ENCODE assay signal across 8 mouse cellular contexts in the genomic region with DNA sequence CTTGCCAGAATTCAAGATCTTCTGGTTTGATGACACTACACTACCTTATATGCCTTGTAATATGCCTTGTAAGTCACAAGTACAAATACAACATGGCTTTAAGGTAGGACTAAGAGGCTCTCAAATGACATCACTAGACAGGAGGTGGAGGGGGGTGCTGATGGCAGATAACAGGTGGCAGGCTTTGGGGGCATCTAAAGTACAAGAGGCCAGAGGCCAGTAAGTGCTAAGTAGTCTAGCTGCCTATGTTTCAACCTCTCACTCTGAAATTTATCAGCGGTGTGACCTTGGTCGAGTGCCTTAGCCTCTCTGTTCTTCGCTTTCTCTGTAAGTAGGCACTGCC. TPM values are rescaled to one million over a fixed set of nuclear protein-coding genes. Genes with fewer than 3 reads are reported as not detected.
DNase-seq lines count a peak whose midpoint lies in the region; ATAC-seq and TF ChIP-seq lines count a peak whose summit lies in the region.

No protein-coding gene starts in this region.

- peaks cover 55% of the 10 kb centered on the region for H3K79me2 ChIP-seq in macrophage (ENCODE audit: inconsistent target)

- DNase-seq in heart, postnatal 14 days, result no peak
- DNase-seq in G1E (ENCODE audit: low spot score), result no peak
- no peak for DNase-seq in urinary bladder, postnatal 25 days (ENCODE audit: low spot score)
- no peak for DNase-seq in adrenal gland, adult (ENCODE audit: inconsistent age in 2 of 2, low spot score in 1 of 2)
- DNase-seq in frontal cortex, postnatal 25 days (ENCODE audit: low spot score in 2 of 2), result no peak

- H3K4me1 ChIP-seq in heart, embryonic 16.5 days (ENCODE audit: control insufficient read depth, insufficient read depth, low read length), result peaks cover 35% of the 10 kb centered on the region
- H3K4me1 ChIP-seq in G1E (ENCODE audit: insufficient read depth, low read depth, low read length), result peaks cover 59% of the 10 kb centered on the region
- peaks cover 34% of the 10 kb centered on the region for H3K4me1 ChIP-seq in forebrain, embryonic 13.5 days

- ATAC-seq in heart, embryonic 16.5 days (replicated peaks; ENCODE audit: extremely low read depth, insufficient read depth, low FRiP score), result no peak
- no peak for ATAC-seq in G1E (ENCODE audit: extremely low read depth, insufficient number of reproducible peaks, low FRiP score, poor library complexity, severe bottlenecking)
- no peak for ATAC-seq in forebrain, embryonic 13.5 days

- TF ChIP-seq CTCF in G1E (IDR thresholded peaks at IDR 0.05; ENCODE audit: low read depth, low read length), result no peak

- WGBS in heart, embryonic 16.5 days, result 0% methylated on average over 3 of the region's 3 CpGs
- 7% methylated on average over 3 of the region's 3 CpGs for WGBS in forebrain, embryonic 13.5 days
- 0% methylated on average over 3 of the region's 3 CpGs for WGBS in macrophage (ENCODE audit: missing documents)

- H3K9ac ChIP-seq in heart, embryonic 16.5 days (ENCODE audit: low read length), result peak overlapping the region; percentile 99
- peak overlapping the region; percentile 96 for H3K9ac ChIP-seq in forebrain, embryonic 13.5 days

- no peaks in the 10 kb centered on the region for H3K27me3 ChIP-seq in heart, embryonic 16.5 days (ENCODE audit: control insufficient read depth, insufficient read depth, low read length)
- H3K27me3 ChIP-seq in G1E (ENCODE audit: insufficient read depth, low read length), result no peaks in the 10 kb centered on the region
- H3K27me3 ChIP-seq in forebrain, embryonic 13.5 days, result peaks cover 19% of the 10 kb centered on the region

- H3K27ac ChIP-seq in heart, embryonic 16.5 days (ENCODE audit: low read length), result peak overlapping the region; percentile 91
- H3K27ac ChIP-seq in forebrain, embryonic 13.5 days, result peak overlapping the region; percentile 76
- H3K27ac ChIP-seq in macrophage, result peak overlapping the region; percentile 81

- intact Hi-C loops in heart, postnatal 14 days (cut with DNase I), result no loop called here

- no peaks in the 10 kb centered on the region for H3K9me3 ChIP-seq in heart, embryonic 16.5 days (replicated peaks; ENCODE audit: control insufficient read depth, low read length)
- H3K9me3 ChIP-seq in G1E (replicated peaks), result no peaks in the 10 kb centered on the region
- no peaks in the 10 kb centered on the region for H3K9me3 ChIP-seq in forebrain, embryonic 13.5 days (replicated peaks)

- H3K4me2 ChIP-seq in heart, embryonic 16.5 days (ENCODE audit: low read depth, low read length), result peak overlapping the region; percentile 87
- peak overlapping the region; percentile 99 for H3K4me2 ChIP-seq in forebrain, embryonic 13.5 days

- peak overlapping the region; percentile 98 for H3K4me3 ChIP-seq in heart, embryonic 16.5 days (ENCODE audit: low read length)
- peak overlapping the region; percentile 93 for H3K4me3 ChIP-seq in G1E (ENCODE audit: low read depth, low read length)
- H3K4me3 ChIP-seq in forebrain, embryonic 13.5 days, result peak overlapping the region; percentile 98
- peak overlapping the region; percentile 83 for H3K4me3 ChIP-seq in macrophage (ENCODE audit: inconsistent target)

- H3K36me3 ChIP-seq in heart, embryonic 16.5 days (ENCODE audit: control insufficient read depth, insufficient read depth), result no peaks in the 10 kb centered on the region
- H3K36me3 ChIP-seq in G1E (replicated peaks), result peaks cover 40% of the 10 kb centered on the region
- peaks cover 4% of the 10 kb centered on the region; the same call in 1 of the 2 replicates for H3K36me3 ChIP-seq in forebrain, embryonic 13.5 days (ENCODE audit: poor library complexity, severe bottlenecking)
- no peaks in the 10 kb centered on the region; the same call in 1 of the 2 replicates for H3K36me3 ChIP-seq in macrophage (ENCODE audit: inconsistent target)

RNA-seq across cellular contexts. Expression of a gene that starts 0.9 kb away (rescaled TPM):
- 225 and 256 TPM in 2 replicates for polyA plus RNA-seq in heart, embryonic 16.5 days (2015; fragmentation: Nextera tagmentation; extraction: Ambion mirVana)
- 100 to 1,000 TPM; 265 to 272 TPM for total RNA-seq in heart, postnatal 14 days (2021)
- total RNA-seq in G1E (2014; fragmentation: Nextera tagmentation) (419 and 473 TPM in 2 replicates), G1E (2017) (80.7 and 101 TPM in 2 replicates)
- polyA plus RNA-seq in G1E (2012) (89.5 and 89.9 TPM in 2 replicates), macrophage (2018) (571 to 1,341 TPM (median 733 TPM) in 3 replicates)
- 233 and 248 TPM in 2 replicates for polyA plus RNA-seq in forebrain, embryonic 13.5 days (2015; fragmentation: Nextera tagmentation; extraction: Ambion mirVana)
- 100 to 1,000 TPM in 9 of 26 experiments, 10 to 100 TPM in 17; 55.1 to 151 (median 86.4) TPM for total RNA-seq in macrophage (2018; cell fraction: chromatin; rRNA removed)
- 100 to 1,000 TPM; 423 to 668 (median 547) TPM for total RNA-seq in macrophage (2018; cell fraction: cytosol; rRNA removed)
- 100 to 1,000 TPM; 147 to 373 (median 239) TPM for total RNA-seq in macrophage (2018; cell fraction: nucleus; rRNA removed)

RNA-seq across cellular contexts. Expression of a gene that starts 40.1 kb away (rescaled TPM):
- 182 and 197 TPM in 2 replicates for polyA plus RNA-seq in heart, embryonic 16.5 days (2015; fragmentation: Nextera tagmentation; extraction: Ambion mirVana)
- total RNA-seq in heart, postnatal 14 days (2021), result 100 to 1,000 TPM in 1 of 2 experiments, 10 to 100 TPM in 1; 99.5 to 107 TPM
- total RNA-seq in G1E (2014; fragmentation: Nextera tagmentation), result 164 and 172 TPM in 2 replicates
- total RNA-seq in G1E (2017), result 156 and 179 TPM in 2 replicates
- polyA plus RNA-seq in G1E (2012), result 44.5 and 49.1 TPM in 2 replicates
- 212 and 246 TPM in 2 replicates for polyA plus RNA-seq in forebrain, embryonic 13.5 days (2015; fragmentation: Nextera tagmentation; extraction: Ambion mirVana)
- total RNA-seq in macrophage (2018; cell fraction: chromatin; rRNA removed), result 10 to 100 TPM in 25 of 26 experiments, 1 to 10 TPM in 1; 9.7 to 53.5 (median 26.6) TPM
- 100 to 1,000 TPM in 4 of 26 experiments, 10 to 100 TPM in 22; 48.9 to 117 (median 81.0) TPM for total RNA-seq in macrophage (2018; cell fraction: cytosol; rRNA removed)
- 100 to 1,000 TPM in 15 of 26 experiments, 10 to 100 TPM in 11; 23.6 to 218 (median 102) TPM for total RNA-seq in macrophage (2018; cell fraction: nucleus; rRNA removed)
- 109 to 177 TPM (median 163 TPM) in 3 replicates for polyA plus RNA-seq in macrophage (2018)
